Mouse (Mus musculus) layer of hippocampus, postnatal 10 days (tissue): ENCODE data around the gene Itm2c. TPM values are rescaled to one million over a fixed set of nuclear protein-coding genes. Genes with fewer than 3 reads are reported as not detected.

Experiments used
- DNase-seq, 2 experiments: peaks; one replicate each; pipeline ENCODE4 v3.0.0; 2021; ENCODE audit warnings: low spot score in 2 of 2
- total RNA-seq, 2 experiments: library from RNA; stranded (reverse); gene quantifications; 2 replicates each; pipeline ENCODE4 v1.2.3; 2021

Gene Itm2c
- total RNA-seq, 2 experiments from 2014 or later = 262 to 270 TPM

DNA sequence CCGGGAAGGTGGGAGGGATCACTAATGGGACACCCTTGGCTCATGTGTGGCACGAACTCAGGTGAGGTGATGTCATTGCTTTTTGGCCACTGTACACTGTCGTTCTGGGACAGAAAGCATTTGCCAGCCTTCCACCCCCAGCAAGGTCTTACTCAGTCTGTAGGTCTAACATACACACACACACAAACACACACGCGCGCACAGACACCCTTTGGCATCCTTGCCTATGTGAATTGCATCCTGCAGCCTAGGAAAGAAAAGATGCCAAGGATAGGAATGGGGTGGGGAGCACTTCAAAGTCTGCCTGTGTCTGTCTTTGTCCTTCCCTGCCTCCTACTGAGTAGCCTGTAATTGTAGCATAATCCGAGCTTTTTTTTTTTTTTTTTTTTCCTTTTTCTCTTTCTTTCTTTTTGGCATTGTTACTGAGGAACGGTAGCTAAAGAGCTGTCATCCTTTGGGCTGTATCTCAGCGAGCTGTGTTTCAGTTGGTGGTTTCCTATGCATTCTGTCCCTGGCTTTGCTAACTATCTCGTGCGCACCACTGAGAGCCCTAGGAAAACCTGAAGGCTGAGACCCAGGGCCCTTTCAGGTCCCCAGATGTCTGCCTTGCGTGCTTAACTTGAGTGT is 4.8 kb downstream of the Itm2c start:
- DNase-seq = no peak

DNA sequence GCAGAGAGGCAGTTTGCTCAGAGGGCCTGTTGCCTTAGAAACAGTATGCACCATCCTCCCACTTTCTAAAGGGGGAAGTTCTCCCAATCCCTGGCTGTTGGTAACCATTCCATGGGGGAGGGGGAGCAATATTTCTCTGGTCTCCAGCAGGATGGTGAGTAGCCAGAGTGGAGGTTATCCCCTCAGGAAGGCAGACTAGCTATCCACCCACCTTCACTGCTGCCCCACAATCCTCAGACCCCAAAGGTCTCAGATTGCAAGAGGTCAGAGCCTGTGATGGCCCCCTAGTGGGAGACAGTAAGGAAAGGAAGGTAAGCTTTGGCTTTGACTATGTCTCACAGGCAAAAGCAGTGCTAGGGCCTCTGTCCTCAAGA is 5.3 kb downstream of the Itm2c start:
- DNase-seq = no peak

DNA sequence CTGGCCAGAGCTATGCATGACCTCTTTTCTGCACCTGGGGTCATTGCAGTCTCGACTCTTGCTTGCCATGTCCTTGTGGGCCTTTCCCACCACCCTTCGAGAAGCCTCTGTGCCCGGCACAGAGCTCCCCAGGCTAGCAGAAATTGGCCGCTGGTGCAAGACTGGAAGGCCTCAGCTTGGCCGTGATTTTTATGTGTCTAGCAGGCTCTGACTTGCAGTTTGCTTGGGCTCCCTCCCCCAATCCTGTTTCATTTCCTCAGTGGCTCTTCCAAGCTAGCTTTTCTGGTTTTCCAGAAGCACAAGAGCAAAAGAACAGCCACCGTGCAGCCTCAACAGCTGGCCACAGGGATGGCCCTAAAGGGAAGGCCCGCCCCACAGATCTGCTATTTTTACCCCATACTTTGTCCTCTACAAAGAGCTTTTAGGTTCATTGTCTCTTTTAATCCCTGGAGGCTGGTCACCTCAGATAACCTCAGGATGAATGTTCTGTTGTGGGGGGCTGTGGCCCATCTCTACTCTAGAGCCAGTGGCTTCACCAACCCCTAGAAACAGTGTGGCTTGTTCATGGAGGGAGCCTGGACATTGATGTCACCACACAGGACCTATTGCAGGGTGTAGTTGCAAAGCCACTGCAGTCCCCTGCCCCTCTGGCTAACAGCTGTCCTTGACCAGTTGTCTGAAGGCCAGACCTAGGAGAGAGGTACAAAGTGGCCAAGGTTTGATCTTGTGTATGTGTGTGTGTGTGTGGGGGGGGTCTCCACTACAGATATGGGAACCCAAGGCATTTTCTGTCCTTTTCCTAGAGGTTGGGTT is 6.6 kb downstream of the Itm2c start:
- no peak for DNase-seq

DNA sequence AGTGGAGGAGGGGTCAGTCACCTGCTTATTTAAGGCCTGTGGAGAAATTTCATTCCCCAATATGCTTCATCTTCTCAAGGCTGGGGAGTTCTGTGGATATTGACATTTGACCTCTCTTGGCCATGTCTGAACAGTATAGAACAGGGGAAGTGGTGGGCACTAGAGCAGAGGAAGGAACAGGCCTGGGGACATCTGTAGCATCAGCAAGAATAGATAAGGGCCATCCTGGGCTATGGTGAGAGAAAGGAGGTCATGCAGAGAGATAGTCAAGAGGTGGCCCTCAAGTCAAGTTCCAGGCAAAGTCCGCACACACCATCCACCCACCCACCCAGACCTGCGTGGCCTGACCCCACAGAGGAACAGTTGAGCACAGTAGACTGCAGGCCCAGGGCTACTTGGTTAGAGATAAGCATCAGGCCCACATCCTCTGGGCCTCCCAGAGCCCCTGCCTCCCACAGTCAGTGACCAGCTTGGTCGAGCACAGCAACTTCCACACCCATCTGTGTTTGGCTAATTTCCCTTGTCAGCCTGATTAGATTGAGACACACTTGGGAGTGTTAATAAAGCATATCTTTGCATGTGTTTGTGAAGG is 7.5 kb downstream of the Itm2c start:
- DNase-seq = no peak

DNA sequence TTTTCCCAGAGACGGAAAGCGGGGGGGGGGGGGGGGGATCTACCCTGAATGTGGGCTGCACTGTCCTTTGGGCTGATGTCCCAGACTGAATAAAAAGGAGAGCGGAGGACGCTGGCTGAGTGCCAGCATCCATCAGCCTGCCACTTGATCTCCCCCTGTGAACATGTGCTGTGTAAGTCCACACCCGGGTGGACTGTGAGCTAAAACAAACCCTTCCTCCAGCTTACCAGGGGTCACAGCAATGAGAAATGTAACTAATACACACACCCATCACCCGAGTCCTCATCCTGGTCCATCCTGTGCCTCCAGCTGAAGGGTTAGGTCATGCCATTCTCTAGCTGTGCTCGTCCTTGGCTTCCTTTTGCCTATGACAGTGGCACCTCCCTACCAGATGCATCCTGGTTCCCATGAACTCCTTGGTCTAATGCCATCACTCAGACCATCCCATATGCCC is 8.1 kb downstream of the Itm2c start:
- no peak for DNase-seq

DNA sequence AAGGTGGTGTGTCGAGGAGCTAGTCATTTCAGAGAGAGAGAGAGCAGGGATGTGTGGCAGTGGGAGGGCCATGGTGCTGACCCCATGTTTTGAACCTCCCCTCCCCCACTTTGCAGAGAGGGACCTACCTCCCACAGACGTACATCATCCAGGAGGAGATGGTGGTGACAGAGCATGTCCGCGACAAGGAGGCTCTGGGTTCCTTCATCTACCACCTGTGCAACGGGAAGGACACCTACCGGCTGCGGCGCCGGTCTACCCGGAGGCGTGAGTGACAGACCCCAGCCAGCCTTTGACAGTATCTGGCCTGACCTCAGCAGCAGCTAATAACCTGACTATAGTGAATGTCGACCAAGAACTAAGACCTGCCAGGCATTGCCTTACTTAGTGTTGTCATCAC is 12.8 kb downstream of the Itm2c start:
- no peak for DNase-seq

DNA sequence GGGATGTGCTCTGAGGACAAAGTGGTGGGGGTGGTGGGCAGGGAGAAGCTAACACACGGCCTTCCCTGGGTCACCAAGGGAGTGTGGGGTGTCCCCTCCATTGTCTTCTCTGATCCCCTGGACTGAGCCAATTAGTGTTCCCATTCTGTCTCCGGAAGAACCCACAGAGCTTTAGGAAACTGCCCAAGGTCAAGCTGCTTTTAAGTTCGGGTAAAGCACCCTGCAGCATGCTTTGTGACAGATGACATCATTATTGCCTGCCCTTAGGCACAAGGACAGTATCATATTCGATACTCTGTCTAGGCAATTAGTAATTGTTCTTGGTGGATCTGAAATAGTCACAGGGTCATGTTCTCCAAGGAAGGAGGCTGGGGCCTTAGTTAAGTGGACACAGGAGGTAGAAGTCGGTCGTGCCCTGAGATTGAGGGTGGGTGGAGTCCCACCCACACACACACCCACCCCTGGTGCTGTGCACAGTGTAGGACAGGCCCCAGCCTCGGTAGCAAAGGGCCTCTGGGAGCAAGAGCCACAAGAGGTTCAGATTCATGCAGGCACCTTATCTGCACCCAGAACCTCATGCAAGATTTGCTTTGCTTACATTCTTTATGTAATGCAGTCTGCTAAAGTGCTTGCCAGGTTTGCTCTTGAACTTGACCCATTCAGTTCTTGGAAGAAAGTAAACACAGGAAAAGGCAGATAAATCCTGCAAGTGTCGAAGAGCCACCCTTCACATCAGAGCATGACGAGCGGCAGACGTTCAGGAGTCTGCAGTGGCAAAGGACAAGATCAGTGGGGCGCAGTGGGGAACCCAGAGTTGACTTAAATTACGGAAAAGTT is 14.9 kb downstream of the Itm2c start:
- DNase-seq = peak in 1 of 2 experiments; percentile 13

DNA sequence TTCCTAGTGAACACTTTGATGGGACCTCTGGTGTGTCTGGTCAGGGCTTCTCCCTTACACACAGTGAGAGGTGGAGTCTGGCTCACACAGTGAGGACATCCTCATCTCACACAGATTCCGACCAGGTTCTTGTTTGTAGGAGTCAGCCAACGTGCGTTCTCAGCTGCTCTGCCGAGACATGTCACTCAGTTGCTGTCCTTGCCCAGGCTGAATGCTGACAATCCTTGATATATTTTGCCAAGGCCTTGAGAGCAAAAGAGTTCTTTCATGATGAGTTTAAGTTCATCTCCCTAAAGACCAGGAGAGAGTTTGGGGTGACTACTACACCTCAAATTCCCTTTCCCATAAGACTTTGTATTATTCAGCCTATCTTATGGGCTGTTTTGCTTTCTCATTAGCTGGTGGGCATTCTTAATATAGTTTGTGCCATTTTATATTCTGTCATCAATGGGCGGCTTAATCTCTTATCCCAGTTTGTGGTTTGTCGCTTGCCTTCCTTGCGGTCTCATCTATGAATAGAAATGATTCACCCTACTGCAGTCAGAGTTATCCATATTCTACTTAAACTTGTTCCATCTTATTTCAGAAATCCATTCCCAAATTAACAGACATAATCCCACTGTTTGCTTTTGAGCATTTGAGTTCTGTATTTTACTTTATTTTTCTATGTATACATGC is 19.1 kb downstream of the Itm2c start:
- no peak for DNase-seq

DNA sequence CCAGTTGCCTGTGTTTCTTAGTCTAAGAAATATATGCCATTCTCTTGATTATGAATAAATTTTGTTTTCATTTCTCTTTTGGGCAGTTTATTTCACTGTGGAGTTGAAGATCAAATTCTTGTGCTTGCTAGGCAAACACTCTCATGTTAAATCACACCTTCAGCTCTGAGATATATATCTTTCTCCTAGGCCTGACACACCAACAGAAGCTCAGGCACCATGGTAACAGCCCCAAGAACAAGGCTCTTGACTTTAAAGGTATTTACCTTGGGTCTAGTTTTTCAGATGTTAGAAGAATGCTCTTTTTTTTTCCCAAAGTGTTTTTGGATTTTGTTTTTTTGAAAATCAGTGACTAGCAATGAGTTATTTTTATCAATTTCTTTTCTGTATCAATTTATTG is 21.8 kb downstream of the Itm2c start:
- no peak for DNase-seq

DNA sequence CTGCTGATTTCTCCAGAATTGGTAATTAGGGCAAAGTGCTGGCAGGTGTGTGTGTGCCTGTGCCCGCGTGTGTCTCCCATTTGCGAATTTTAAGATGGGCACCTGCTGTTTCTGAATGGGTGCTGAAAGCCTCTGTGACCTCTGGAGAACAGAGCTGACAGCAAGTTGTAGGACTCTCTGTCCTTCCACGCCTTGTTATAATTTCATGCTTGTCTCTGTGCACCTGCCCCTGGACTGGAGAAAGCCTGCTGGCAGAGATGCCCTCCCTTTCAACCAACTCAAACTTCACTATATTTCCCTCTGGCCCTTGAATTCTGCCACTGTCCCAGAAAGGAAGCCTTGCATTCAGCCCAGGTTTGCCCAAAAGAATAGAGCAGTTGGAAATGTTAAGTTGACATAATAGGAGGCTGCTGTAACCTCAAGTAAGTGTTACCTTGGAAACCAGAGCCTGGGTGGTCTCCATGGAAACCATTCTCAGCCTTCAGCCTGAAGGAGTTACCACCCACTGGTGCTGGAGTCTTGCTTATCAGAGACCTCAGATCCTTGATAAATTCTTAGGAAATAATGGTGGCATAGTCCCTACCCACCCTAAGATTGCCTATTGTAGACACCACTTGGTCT is 22.9 kb downstream of the Itm2c start:
- no peak for DNase-seq

DNA sequence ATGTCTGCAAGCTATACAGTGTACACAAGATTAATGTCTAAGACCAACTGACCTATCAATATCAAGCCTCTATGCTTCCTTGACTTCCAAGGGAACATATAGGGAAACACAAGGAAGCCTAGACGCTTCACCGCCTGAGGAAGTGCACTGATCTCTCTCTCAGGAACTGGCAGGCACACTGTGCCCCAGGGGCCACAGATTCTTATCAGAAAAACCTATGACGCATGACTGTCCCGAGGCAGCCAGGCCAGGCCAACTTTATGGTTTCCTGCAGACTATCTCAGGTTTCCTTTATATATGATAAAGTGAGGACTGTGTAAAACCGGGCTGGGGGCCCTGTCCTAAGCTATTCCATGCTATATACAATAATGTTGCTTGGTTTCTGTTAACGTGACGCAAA is 25.5 kb downstream of the Itm2c start:
- no peak for DNase-seq

DNA sequence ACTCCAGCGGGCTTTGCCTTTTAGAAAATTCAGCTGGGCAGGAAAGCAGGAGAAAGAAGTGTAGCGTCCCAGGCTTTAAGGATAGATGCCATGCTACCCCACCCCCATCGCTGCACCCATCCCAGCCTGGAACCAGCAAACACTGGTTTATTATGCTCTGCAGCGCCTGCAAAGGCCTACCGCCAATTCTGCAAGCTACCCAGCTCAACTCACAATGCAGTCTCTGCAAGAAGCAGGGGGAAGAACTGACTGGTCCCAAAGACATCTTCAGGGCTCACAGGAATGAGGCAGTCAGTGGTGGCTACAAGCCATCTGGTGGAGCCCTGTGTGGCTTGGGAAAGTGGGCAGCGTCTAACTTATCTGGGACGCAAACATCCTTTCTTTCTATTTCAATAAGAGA is 27.6 kb downstream of the Itm2c start:
- peak in 1 of 2 experiments; percentile 64 for DNase-seq

DNA sequence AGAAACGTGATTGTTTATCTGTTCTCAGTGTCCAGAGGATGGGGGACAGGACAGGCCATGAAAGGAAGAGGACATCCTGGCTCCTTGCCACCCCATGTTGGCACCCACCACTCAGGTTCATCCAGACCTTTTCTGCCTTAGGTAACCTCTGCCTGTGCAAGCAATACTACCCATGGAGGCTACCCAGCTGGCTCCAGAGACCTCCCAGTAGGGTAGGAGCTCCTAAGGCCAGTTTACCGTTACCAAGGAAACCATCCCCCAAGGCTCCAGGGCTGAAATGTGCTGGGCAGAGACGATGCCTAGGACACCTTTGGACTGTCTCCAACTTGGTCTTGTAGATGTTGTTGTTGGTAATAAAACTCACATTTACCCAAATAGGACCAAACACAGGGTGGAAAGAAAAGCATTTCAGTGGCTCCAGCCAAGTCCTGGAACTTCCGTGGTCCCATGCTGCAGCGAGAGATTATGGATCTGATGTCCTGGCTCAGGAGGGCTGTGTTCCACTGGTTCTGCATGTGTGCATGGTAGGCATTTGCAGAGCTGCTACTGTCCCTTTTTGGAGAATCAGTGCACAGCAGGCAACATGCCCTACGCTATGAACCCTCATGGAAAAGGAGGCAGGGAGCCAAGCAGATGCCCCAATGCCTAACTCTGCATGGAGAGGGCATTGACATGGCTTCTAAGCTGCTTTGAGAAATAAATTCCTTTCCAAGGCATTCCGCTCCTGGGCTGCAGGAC is 28.2 kb downstream of the Itm2c start:
- peak in 1 of 2 experiments; percentile 59 for DNase-seq

DNA sequence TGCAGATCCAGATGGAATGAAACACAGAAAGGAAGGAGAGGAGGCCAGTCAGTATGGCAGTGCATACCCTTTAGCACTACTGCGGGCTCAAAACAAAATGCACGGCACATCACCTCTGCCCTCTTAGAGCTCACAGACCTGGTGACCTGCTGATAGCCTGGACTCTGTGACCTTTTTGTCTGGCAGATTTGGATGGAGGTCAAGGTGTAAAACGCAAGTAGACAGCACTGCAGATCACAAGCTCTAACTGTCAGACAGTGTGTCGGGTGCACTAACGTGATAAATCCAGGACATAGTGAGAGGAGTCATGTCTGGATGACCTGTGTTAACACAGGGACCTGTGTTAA is 28.8 kb downstream of the Itm2c start:
- no peak for DNase-seq

DNA sequence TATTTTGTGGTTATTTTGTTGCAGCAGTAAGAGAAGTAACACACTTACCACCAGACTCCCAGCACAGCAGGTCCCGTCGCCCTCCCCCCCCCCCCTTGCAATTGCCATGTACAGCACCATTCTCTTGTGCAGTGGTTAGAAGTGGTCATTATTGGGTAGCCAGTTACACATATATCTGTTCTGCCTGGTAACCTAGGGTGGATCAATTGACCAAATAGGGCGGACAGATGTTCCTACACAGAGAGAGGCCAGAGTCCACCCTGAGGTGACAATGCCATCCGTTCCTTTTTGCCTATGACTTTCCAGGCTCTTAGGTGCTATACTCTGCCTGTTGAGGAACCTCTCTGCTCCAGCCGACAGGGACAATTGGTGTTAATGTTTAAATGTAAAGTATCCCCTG is 31.1 kb downstream of the Itm2c start:
- DNase-seq = no peak

DNA sequence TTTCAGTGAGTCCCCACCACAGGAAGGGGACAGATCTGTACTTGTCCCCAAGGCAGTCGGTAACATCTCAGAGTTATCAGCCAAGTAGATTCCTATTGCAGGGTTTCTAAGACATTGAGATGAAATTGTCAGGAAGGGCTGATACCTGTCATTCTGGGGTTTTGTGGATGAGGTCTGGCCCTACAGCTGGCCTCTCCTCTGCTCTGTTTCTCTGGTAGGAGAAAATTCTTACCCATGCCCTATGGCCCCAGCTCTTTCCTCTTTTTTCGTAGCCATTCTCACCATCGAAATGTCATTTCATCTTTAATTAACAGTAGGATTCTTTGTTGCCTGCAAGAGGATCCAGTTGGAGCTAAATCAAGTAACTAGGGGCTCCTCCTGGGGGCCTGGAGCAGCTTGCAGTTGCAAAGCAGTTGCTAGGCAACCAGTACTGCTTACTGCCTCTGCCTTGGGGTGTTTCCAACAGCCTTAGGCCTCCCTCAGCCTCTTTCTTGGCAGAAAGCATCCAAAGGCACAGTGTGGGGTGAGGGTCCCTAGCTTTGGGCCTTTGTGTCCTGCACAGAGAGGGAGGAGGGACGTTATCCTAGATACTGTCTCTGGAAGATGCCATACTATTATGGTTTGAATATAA is 34.1 kb downstream of the Itm2c start, which contains the start of gene 4933407L21Rik:
Gene 4933407L21Rik, plus strand, starts transcription at position 427 of the 631 bp plus-strand sequence.
- DNase-seq = peak; percentile 73 to 77

DNA sequence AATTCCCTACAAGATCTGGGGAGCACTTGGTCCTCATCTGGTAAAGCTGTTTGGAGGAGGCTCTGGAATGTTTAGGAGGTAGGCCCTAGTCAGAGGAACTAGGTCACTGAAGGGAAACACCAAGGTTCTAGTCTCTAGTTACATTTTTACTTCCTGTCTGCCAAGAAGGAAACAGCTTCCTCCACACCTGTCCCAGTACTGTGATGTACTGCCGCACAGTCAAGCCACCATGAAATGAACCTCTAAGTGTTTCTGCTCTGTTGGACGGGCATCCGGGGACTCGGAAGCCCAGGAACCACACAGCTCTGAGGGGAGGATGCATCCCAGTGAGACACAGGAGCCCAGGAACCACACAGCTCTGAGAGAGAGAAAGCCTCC is 34.6 kb downstream of the Itm2c start:
- no peak for DNase-seq

DNA sequence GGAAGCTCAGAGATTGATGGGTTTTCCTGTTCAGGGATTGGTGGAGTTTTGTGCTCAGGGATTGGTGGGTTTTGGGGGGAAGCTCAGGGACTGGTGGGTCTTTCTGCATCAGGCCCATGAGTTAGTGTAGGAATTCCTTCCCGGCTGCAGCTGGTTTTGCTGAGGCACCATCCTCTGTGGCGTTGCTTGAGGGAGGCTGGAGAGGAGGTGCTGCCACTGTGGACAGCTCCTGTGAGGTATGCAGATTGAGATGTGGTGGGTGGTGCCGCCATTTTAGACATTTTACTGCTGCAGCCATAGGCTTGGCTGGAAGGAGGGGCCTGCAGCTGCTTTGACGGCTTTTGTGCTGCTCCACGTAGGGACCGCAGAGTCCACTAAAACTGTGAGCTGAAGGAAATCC is 35.3 kb downstream of the Itm2c start:
- no peak for DNase-seq

DNA sequence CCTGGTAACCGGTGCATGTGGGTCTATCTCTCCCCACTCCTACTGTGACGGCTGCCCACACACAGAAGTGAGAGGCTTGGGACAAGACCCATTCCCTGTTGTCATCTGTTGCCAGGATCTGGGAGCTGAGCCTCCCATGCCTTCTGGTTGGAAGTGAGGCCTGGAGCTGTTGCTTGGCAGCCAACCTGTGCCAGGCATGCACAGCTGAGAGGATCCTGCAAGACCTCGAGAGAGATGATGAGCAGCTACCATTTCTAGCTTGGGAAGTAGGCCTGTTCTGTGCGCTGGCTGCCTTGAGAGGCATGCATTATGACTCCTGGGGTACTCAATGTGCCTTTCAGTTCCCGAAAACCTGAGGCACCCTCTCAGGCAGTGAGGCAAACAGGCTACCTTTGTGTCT is 37.1 kb downstream of the Itm2c start:
- DNase-seq = no peak
